Mouse (Mus musculus) forebrain, embryonic 14.5 days (tissue): ENCODE measurements around the gene Arl13b. TPM values are rescaled to one million over a fixed set of nuclear protein-coding genes. Genes with fewer than 3 reads are reported as not detected.

Source experiments
- ATAC-seq: fragments of 200-750 bp; cut with Nextera tagmentation; 2 replicates; pipeline ENCODE4 v1.8.0; 2017; ENCODE audit warnings: mild to moderate bottlenecking, moderate library complexity
- DNase-seq: peaks from one replicate; pipeline ENCODE4 v3.0.0-alpha.2; 2015; ENCODE audit warnings: low spot score
- H3K27ac ChIP-seq: fragments of 300-500 bp; sonication (generic); 2 replicates; pipeline ENCODE4 v1.5.1; 2014; ENCODE audit warnings: low read depth, mild to moderate bottlenecking, control low read depth, low read length, moderate library complexity
- H3K27me3 ChIP-seq: fragments of 300-500 bp; sonication (generic); replicated peaks from 2 replicates; pipeline ENCODE4 v1.6.1; 2014; ENCODE audit warnings: low read length, control low read depth, mixed read lengths; ENCODE audit not compliant: control insufficient read depth, insufficient read depth
- H3K36me3 ChIP-seq: fragments of 300-500 bp; sonication (generic); 2 replicates; pipeline ENCODE4 v1.6.1; 2014; ENCODE audit warnings: low read length, control low read depth; ENCODE audit not compliant: control insufficient read depth, insufficient read depth
- H3K4me1 ChIP-seq: fragments of 300-500 bp; sonication (generic); 2 replicates; pipeline ENCODE4 v1.6.1; 2014; ENCODE audit warnings: antibody characterized with exemption, low read length, control low read depth; ENCODE audit not compliant: control insufficient read depth, insufficient read depth
- H3K4me2 ChIP-seq: fragments of 300-500 bp; sonication (generic); 2 replicates; pipeline ENCODE4 v1.6.1; 2014; ENCODE audit warnings: mild to moderate bottlenecking, control low read depth, low read length
- H3K4me3 ChIP-seq: fragments of 300-500 bp; sonication (generic); 2 replicates; pipeline ENCODE4 v1.5.1; 2014; ENCODE audit warnings: low read depth, low read length, control low read depth
- H3K9ac ChIP-seq: fragments of 300-500 bp; sonication (generic); 2 replicates; pipeline ENCODE4 v1.6.1; 2014; ENCODE audit warnings: mild to moderate bottlenecking, low read length, control low read depth, moderate library complexity
- H3K9me3 ChIP-seq: fragments of 300-500 bp; sonication (generic); replicated peaks from 2 replicates; pipeline ENCODE4 v1.6.1; 2016; ENCODE audit warnings: low read length, control low read depth, mixed read lengths; ENCODE audit not compliant: control insufficient read depth
- WGBS: fragments of 180-500 bp; shearing (Covaris S2); extraction: QIAGEN DNeasy Blood & Tissue Kit; methylation state at CpG from one replicate; pipeline ENCODE4 v1.1.7; 2014; 5-methylcytosine and 5-hydroxymethylcytosine counted together
- polyA plus RNA-seq: library from polyadenylated mRNA; unstranded; fragments of >200 nt; fragmentation: Nextera tagmentation; extraction: Ambion mirVana; gene quantifications from 2 replicates; pipeline ENCODE4 v1.2.1, GENCODE M21; 2014

The Arl13b gene
- polyA plus RNA-seq, 1 experiment from 2014 or later, result 17.6 TPM

- DNase-seq, result no peak
- ATAC-seq, result no peak
- no peak overlapping the region for H3K27ac ChIP-seq
- peaks cover 21% of the 10 kb centered on the region; the same call in 1 of the 2 replicates for H3K36me3 ChIP-seq
- H3K9ac ChIP-seq, result no peak overlapping the region
- no peak overlapping the region for H3K4me2 ChIP-seq
- no peaks in the 10 kb centered on the region for H3K9me3 ChIP-seq
- H3K4me3 ChIP-seq, result no peak overlapping the region
- no peaks in the 10 kb centered on the region for H3K27me3 ChIP-seq
- H3K4me1 ChIP-seq, result no peaks in the 10 kb centered on the region
- 83% methylated on average over 4 of the region's 4 CpGs for WGBS
These were observed 47.4 kb downstream of the Arl13b start for GRCm38 (mm10) chr16:62799426-62799825.

GRCm38 (mm10) chr16:62798808-62799207, 48.0 kb downstream of the Arl13b start:
- no peak for DNase-seq

GRCm38 (mm10) chr16:62796608-62797007, 50.2 kb downstream of the Arl13b start:
- 81% methylated on average over 1 of the region's 1 CpGs for WGBS
- Histone ChIP-seq H3K36me3 (peaks cover 9% of the 10 kb centered on the region; the same call in 1 of the 2 replicates), H3K4me3 (no peak overlapping the region), H3K27me3 (no peaks in the 10 kb centered on the region), H3K27ac (no peak overlapping the region), H3K9me3 (no peaks in the 10 kb centered on the region), H3K4me2 (no peak overlapping the region), H3K4me1 (no peaks in the 10 kb centered on the region), H3K9ac (no peak overlapping the region)
- DNase-seq, result no peak
- no peak for ATAC-seq

More at GRCm38 (mm10) chr16:62798808-62799207, 48.0 kb downstream of the Arl13b start:
- no peaks in the 10 kb centered on the region for H3K9me3 ChIP-seq
- H3K4me1 ChIP-seq, result no peaks in the 10 kb centered on the region
- H3K36me3 ChIP-seq, result peaks cover 20% of the 10 kb centered on the region; the same call in 1 of the 2 replicates
- no peak for ATAC-seq
- H3K27me3 ChIP-seq, result no peaks in the 10 kb centered on the region
- H3K4me2 ChIP-seq, result no peak overlapping the region
- H3K9ac ChIP-seq, result no peak overlapping the region
- H3K27ac ChIP-seq, result no peak overlapping the region
- WGBS, result 91% methylated on average over 3 of the region's 3 CpGs
- no peak overlapping the region for H3K4me3 ChIP-seq

GRCm38 (mm10) chr16:62786621-62787331, 60.1 kb downstream of the Arl13b start, which contains the start of gene Nsun3:
Gene Nsun3 (minus strand): TSS chr16:62786818.
- Histone ChIP-seq H3K9ac (peak within 1 kb of the TSS; percentile 71), H3K36me3 (0 out of 2 replicates have a peak, but pooled peaks cover 3% of the 10 kb centered on the region), H3K4me2 (peak within 1 kb of the TSS; percentile 58), H3K27me3 (no peaks in the 10 kb centered on the region), H3K4me1 (peaks cover 18% of the 10 kb centered on the region), H3K27ac (peak within 1 kb of the TSS; percentile 74), H3K9me3 (no peaks in the 10 kb centered on the region), H3K4me3 (peak within 1 kb of the TSS; percentile 60)
- peak; percentile 97 for ATAC-seq
- 4% methylated on average over 41 of the region's 41 CpGs for WGBS
- DNase-seq, result peak; percentile 99

- peaks cover 15% of the 10 kb centered on the region for H3K4me1 ChIP-seq
- H3K27me3 ChIP-seq, result no peaks in the 10 kb centered on the region
- H3K9me3 ChIP-seq, result no peaks in the 10 kb centered on the region
- 0 out of 2 replicates have a peak, but pooled peaks cover 3% of the 10 kb centered on the region for H3K36me3 ChIP-seq
- H3K27ac ChIP-seq, result no peak overlapping the region
- no peak overlapping the region for H3K4me3 ChIP-seq
- DNase-seq (peak; percentile 25), ATAC-seq (no peak)
- no peak overlapping the region for H3K4me2 ChIP-seq
- H3K9ac ChIP-seq, result no peak overlapping the region
- WGBS, result 63% methylated on average over 5 of the region's 5 CpGs
These were observed 64.6 kb downstream of the Arl13b start for GRCm38 (mm10) chr16:62782229-62782628.

GRCm38 (mm10) chr16:62778282-62778681, 68.6 kb downstream of the Arl13b start:
- 85% methylated on average over 10 of the region's 10 CpGs for WGBS

GRCm38 (mm10) chr16:62776034-62776433, 70.8 kb downstream of the Arl13b start:
- 0 out of 2 replicates have a peak, but pooled peaks cover 4% of the 10 kb centered on the region for H3K36me3 ChIP-seq
- no peaks in the 10 kb centered on the region for H3K9me3 ChIP-seq
- 86% methylated on average over 11 of the region's 11 CpGs for WGBS
- no peak overlapping the region for H3K4me3 ChIP-seq
- H3K4me2 ChIP-seq, result no peak overlapping the region
- no peak overlapping the region for H3K9ac ChIP-seq
- no peak overlapping the region for H3K27ac ChIP-seq
- ATAC-seq, result no peak
- H3K27me3 ChIP-seq, result no peaks in the 10 kb centered on the region
- DNase-seq, result no peak
- no peaks in the 10 kb centered on the region for H3K4me1 ChIP-seq

More at GRCm38 (mm10) chr16:62778282-62778681, 68.6 kb downstream of the Arl13b start:
- Histone ChIP-seq H3K9ac (no peak overlapping the region), H3K4me3 (no peak overlapping the region), H3K4me1 (no peaks in the 10 kb centered on the region), H3K27me3 (no peaks in the 10 kb centered on the region), H3K36me3 (0 out of 2 replicates have a peak, but pooled peaks cover 7% of the 10 kb centered on the region), H3K9me3 (no peaks in the 10 kb centered on the region), H3K4me2 (no peak overlapping the region), H3K27ac (no peak overlapping the region)
- no peak for DNase-seq
- no peak for ATAC-seq

- H3K27me3 ChIP-seq, result no peaks in the 10 kb centered on the region
- DNase-seq (peak; percentile 24), ATAC-seq (no peak)
- no peak overlapping the region for H3K9ac ChIP-seq
- no peak overlapping the region for H3K4me2 ChIP-seq
- WGBS, result 81% methylated on average over 4 of the region's 4 CpGs
- no peak overlapping the region for H3K27ac ChIP-seq
- H3K4me1 ChIP-seq, result no peaks in the 10 kb centered on the region
- H3K9me3 ChIP-seq, result no peaks in the 10 kb centered on the region
- H3K4me3 ChIP-seq, result no peak overlapping the region
- 0 out of 2 replicates have a peak, but pooled peaks cover 4% of the 10 kb centered on the region for H3K36me3 ChIP-seq
These were observed 73.4 kb downstream of the Arl13b start for GRCm38 (mm10) chr16:62773462-62773861.

GRCm38 (mm10) chr16:62758340-62758739, 88.5 kb downstream of the Arl13b start:
- Histone ChIP-seq H3K4me2 (no peak overlapping the region), H3K9ac (no peak overlapping the region), H3K27ac (no peak overlapping the region), H3K4me1 (no peaks in the 10 kb centered on the region), H3K27me3 (no peaks in the 10 kb centered on the region), H3K36me3 (no peaks in the 10 kb centered on the region), H3K4me3 (no peak overlapping the region), H3K9me3 (no peaks in the 10 kb centered on the region)
- no peak for DNase-seq
- 94% methylated on average over 2 of the region's 2 CpGs for WGBS
- no peak; the same call in 1 of the 2 replicates for ATAC-seq
